In the genomic region with DNA sequence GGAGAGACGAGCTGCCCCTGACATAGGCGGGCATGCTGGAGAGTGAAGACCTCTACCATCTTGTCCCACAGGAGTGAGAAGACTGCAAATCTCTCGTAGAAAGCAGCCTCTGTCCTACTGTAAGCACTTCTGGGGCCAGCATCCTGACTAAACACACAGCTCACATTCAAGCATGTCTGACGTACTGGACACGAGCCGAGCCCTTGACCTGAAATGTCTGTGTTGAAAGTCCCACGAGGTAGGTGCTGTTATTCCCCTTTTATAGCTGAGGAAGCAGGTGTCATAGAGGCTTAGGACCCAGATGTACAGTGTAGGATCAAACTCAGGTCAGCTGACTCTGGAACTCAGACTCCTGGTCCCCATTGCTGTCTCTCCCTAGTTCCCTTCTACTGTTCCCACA, we compare ENCODE assay signal across 19 mouse cellular contexts. TPM values are rescaled to one million over a fixed set of nuclear protein-coding genes. Genes with fewer than 3 reads are reported as not detected.
DNase-seq lines count a peak whose midpoint lies in the region; ATAC-seq and TF ChIP-seq lines count a peak whose summit lies in the region.
"Had no signal": no experiment of that assay in that cellular context is flagged by ENCODE, and none has a peak within 500 bp of the region (broad histone marks: within the 10 kb centered on the region; RNA-seq: fewer than 3 reads in every experiment).

No protein-coding gene starts in this region.

- H3K27me3 ChIP-seq in thymus, adult 2 months (ENCODE audit: control insufficient read depth, insufficient read depth, low read length), result peaks cover 18% of the 10 kb centered on the region
- H3K27me3 ChIP-seq in stomach, embryonic 15.5 days (replicated peaks), result peaks cover 21% of the 10 kb centered on the region

- peaks cover 47% of the 10 kb centered on the region for H3K4me1 ChIP-seq in thymus, adult 2 months (replicated peaks; ENCODE audit: control insufficient read depth, insufficient read depth, low read length)
- H3K4me1 ChIP-seq in stomach, embryonic 15.5 days, result peaks cover 18% of the 10 kb centered on the region

- H3K36me3 ChIP-seq in thymus, adult 2 months (ENCODE audit: control insufficient read depth, insufficient read depth, low read length), result no peaks in the 10 kb centered on the region
- H3K36me3 ChIP-seq in stomach, embryonic 15.5 days, result no peaks in the 10 kb centered on the region
- H3K36me3 ChIP-seq: heart, embryonic 10.5 days; hindbrain, embryonic 12.5 days had no signal

- no peaks in the 10 kb centered on the region for H3K9me3 ChIP-seq in stomach, embryonic 15.5 days
- H3K9me3 ChIP-seq: embryonic facial prominence, embryonic 10.5 days; forebrain, embryonic 13.5 days; heart, embryonic 10.5 days; hindbrain, embryonic 12.5 days had no signal

- TF ChIP-seq CTCF in thymus, adult 2 months (IDR thresholded peaks at IDR 0.05; ENCODE audit: borderline replicate concordance, control insufficient read depth, extremely low read depth, insufficient read depth, low read length, poor library complexity), result no peak

- H3K4me3 ChIP-seq in thymus, adult 2 months (ENCODE audit: control insufficient read depth, insufficient read depth, low read length), result no peak overlapping the region
- peak overlapping the region; percentile 24 for H3K4me3 ChIP-seq in stomach, embryonic 15.5 days (replicated peaks)
- H3K4me3 ChIP-seq: embryonic facial prominence, embryonic 10.5 days; forebrain, embryonic 13.5 days; heart, embryonic 10.5 days; hindbrain, embryonic 12.5 days had no signal

- no peak overlapping the region for H3K9ac ChIP-seq in stomach, embryonic 15.5 days
- H3K9ac ChIP-seq: forebrain, embryonic 13.5 days; forebrain, postnatal 0 days; hindbrain, embryonic 12.5 days had no signal

- no peak for TF ChIP-seq POLR2A in thymus, adult 2 months (IDR thresholded peaks at IDR 0.05; ENCODE audit: control insufficient read depth, extremely low read depth, insufficient read depth, low read length, poor library complexity)

- no peak for ATAC-seq in stomach, embryonic 15.5 days (ENCODE audit: insufficient read depth, low FRiP score, low read depth)
- ATAC-seq: forebrain, embryonic 13.5 days; forebrain, postnatal 0 days had no signal

- H3K4me2 ChIP-seq in stomach, embryonic 15.5 days, result peak overlapping the region; percentile 35
- H3K4me2 ChIP-seq: forebrain, embryonic 13.5 days; hindbrain, embryonic 12.5 days had no signal

- peak; percentile 50 for DNase-seq in thymus, postnatal 14 days
- no peak for DNase-seq in thymus, adult 2 months
- peak; percentile 34 for DNase-seq in lung, postnatal 25 days (ENCODE audit: low spot score)
- DNase-seq in right cerebral cortex, postnatal 4 days, result no peak
- DNase-seq in cerebellum, adult 11 months, result no peak
- DNase-seq: adrenal gland, adult 2 months; adrenal gland, postnatal 25 days; cerebellum, adult 2 months; cerebellum, postnatal 10 days; forebrain, postnatal 0 days; heart, adult 18-20 months; heart, postnatal 10 days; heart, postnatal 4 days had no signal

- WGBS in thymus, adult 2 months, result 89% methylated on average over 7 of the region's 7 CpGs
- WGBS in stomach, embryonic 15.5 days, result 75% methylated on average over 7 of the region's 7 CpGs

- H3K27ac ChIP-seq in thymus, adult 2 months (ENCODE audit: control insufficient read depth, insufficient read depth, low read length), result no peak overlapping the region
- H3K27ac ChIP-seq in stomach, embryonic 15.5 days, result no peak overlapping the region
- H3K27ac ChIP-seq: embryonic facial prominence, embryonic 10.5 days; forebrain, embryonic 13.5 days; heart, embryonic 10.5 days; hindbrain, embryonic 12.5 days had no signal

RNA-seq across cellular contexts. Expression of gene Gm45623, which starts 4.2 kb away (rescaled TPM):
- 0.17 TPM in 1 of 2 replicates, not detected in the other for polyA plus RNA-seq in thymus, adult 2 months (2012; rRNA removed)
- polyA plus RNA-seq in stomach, embryonic 15.5 days (2015; fragmentation: Nextera tagmentation; extraction: Ambion mirVana), result 4.0 TPM in 2 replicates
- polyA plus RNA-seq: adrenal gland, adult 2 months; heart, embryonic 14.5 days; hindbrain, embryonic 12.5 days had no signal

RNA-seq across cellular contexts. Expression of gene Smad5, which starts 46.6 kb away (rescaled TPM):
- 42.1 and 45.6 TPM in 2 replicates for polyA plus RNA-seq in thymus, adult 2 months (2012; rRNA removed)
- polyA plus RNA-seq in stomach, embryonic 15.5 days (2015; fragmentation: Nextera tagmentation; extraction: Ambion mirVana), result 23.5 and 25.6 TPM in 2 replicates

Comparison
In these comparisons a context has a peak if more than half of its experiments do, and no peak if none do; other contexts are left out.
1. DNase-seq: peak in thymus, postnatal 14 days (single experiment) and lung, postnatal 25 days (single experiment); none in thymus, adult 2 months (single experiment), right cerebral cortex, postnatal 4 days (single experiment) and cerebellum, adult 11 months (single experiment).